Mouse (Mus musculus) layer of hippocampus, postnatal 14 days (tissue): ENCODE data around the gene Glipr2. TPM values are rescaled to one million over a fixed set of nuclear protein-coding genes. Genes with fewer than 3 reads are reported as not detected.

Experiments used
- DNase-seq, 2 experiments: peaks; one replicate each; pipeline ENCODE4 v3.0.0; 2021 to 2022; ENCODE audit warnings: low spot score in 2 of 2, mixed read lengths in 1 of 2
- total RNA-seq, 2 experiments: library from RNA; stranded (reverse); gene quantifications; 2 replicates each; pipeline ENCODE4 v1.2.3; 2021

Glipr2 gene
- total RNA-seq, 2 experiments from 2014 or later, result 1.6 to 1.7 TPM

DNA sequence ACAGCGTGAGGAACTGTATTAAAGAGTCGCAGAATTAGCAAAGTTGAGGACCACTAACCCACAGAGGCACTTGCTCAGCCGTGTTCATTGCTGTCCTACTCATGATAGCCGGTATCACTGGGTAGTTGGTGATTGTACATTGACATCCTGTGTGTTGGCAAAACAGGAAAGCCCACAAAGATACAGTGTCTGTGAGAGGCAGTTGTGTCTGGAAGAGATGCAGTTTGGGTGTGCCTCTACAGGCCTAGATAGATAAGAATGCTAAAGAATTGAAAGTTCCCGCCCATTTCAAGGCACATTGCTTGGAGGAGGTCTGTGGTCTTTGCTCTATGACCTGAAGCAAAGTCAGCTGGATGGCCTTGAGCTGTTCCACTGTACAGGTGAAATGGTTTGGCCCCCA lies 46.9 kb downstream of the Glipr2 start, which contains the start of gene Clta:
Gene Clta, plus strand, starts transcription at position 327 of the 400 bp plus-strand sequence.
- no peak for DNase-seq

DNA sequence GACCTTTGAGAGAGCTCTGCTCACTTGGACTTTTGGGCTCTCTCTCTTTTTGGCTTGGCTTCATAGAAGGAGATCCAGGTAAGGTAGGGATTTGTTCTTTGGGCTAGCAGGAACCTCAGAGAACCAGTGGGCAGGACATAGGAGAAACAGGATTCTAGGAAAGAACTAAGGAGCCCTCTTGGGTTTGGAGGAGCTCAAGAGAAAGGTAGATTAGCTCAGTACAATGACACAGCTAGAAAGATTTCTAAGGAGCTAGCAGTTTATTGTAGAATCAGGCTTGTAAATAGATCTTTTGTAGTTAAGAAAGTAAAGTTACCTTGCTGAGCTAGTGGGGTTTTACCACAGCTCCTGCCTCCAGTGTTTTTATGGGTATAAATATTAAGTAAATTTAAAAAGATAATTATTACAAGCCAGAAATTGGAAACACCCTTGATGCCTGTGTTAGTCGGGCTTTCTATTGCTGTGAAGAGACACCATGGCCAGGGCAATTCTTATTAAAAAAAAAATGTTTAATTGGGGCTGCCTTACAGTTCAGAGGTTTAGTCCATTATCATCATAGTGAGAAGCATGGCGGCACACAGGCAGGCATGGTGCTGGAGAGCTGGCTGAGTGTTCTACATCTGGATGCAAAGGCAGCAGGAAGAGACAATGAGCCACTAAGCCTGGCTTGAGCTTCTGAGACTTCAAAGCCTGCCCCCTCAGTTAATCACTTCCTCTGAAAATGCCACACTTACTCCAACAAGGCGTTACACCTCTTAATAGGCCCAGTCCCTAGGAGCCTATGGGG lies 47.6 kb downstream of the Glipr2 start:
- no peak for DNase-seq

DNA sequence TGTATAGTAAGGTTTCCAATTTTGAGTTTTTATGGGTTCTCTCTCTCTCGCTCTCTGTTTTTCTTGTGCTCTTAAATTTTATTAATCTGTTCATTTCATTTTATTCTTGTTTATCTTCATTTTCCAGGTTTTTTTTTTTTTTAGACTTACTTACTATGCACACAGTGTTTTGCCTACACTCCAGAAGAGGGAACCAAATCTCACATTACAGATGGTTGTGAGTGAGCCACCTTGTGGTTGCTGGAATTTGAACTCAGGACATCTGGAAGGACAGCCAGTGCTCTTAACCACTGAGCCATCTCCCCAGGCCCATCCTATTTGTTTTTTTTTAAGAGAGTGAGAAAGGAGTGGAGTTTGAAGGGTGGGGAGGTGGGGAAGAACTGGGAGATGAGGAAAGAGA lies 53.0 kb downstream of the Glipr2 start:
- DNase-seq, result no peak

DNA sequence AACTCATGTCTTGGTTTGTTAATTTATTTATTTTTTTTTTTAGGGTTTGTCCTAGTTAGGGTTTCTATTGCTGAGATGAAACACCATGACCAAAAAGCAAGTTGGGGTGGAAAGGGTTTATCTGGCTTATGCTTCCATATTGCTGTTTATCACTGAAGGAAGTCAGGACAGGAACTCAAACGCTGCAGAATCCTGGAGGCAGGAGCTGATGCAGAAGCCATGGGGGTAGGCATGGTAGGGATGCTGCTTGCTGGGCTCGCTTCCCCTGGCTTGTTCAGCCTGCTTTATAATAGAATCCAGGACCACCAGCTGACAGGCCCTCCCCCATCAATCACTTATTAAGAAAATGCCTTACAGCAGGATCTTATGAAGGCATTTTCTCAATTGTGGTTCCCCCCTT lies 53.7 kb downstream of the Glipr2 start:
- no peak for DNase-seq

DNA sequence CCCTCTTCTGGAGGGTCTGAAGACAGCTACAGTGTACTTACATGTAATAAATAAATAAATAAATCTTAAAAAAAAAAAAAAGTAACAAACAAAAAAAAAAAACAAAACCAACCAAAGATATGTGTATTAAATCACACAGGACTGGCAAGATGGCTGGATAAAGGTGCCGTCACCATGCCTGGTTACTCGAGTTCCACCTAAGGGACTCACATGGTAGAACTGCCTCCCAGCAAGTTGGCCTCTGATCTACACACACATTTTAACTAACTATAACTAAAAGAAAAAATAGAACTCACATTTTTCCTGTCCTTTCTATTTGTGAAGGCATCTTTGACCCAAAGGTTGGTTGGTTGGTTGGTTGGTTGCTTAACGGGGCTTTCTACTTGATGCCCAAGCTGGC lies 54.6 kb downstream of the Glipr2 start:
- DNase-seq, result no peak

DNA sequence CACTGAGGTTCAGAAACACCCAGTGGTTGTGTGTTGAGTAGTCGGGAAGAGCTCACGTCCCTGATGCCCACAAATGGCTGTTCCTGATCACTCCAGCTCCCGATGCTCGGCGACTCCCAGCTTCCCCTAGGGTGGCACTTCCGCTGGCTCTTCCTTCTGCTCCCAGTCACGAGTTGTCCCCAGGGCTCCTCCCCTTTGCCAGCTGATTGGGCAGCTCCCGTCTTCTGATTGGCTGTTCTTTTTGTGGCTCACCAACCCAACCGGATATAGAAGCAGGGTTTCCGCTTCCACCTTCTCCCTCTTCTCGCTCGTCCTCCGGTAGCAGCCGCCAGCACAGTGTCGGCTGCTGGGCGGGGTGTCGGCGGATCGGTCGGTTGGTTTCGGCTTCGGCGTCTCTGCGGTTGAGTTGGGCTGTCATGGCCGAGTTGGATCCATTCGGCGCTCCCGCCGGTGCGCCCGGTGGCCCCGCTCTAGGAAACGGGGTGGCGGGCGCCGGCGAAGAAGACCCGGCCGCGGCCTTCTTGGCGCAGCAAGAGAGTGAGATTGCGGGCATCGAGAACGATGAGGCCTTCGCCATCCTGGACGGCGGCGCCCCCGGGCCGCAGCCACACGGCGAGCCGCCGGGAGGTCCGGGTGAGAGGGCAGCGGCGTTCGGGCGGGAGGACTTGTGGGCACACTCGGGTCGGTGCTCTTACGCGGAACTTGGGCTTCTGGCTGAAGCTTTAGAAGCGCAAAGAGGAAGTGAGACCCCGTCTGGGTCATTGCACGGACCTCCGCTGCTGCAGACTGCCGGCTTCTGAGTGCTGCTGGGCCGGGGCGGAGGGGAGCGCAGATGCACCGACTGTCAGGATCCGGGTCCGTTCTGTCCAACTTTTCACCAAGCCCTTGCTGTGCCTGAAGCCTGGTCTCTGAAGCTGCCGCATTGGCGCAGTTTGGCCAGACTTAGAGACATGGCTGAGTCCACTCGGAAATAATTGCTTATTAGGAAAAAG lies 55.5 kb downstream of the Glipr2 start:
- DNase-seq, result peak; percentile 86 to 97

DNA sequence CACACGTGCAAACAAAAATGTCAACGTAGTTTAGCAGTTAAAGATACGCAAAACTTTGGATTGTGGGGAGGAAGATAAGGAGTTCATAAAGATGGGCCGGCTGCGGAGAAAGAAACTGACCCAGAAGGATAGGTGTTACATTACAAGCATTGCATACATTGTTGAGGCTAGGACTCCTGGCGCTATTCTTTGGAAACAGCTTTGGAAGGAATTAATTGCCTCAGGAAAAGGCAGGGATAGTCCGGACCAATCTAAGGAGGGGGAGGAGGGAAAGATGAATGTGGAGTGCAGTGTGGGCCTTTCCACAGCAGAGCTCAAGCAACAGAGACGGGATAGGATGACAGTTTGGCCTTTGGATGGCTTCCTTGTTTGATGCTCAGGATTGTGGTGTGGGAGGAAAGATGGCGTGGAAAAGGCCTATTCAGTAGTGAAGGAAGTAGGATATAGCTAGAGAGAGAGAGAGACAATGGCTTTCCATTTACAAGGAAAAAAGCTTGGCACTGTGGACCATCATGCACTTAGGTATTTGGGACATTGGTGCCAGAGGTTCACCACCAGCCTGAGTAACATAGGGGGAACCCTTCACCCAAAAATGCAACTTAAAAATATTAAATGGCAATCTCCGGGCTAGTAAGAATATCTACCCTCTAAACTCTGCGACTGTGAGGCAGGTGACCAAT lies 56.3 kb downstream of the Glipr2 start:
- DNase-seq, result no peak

DNA sequence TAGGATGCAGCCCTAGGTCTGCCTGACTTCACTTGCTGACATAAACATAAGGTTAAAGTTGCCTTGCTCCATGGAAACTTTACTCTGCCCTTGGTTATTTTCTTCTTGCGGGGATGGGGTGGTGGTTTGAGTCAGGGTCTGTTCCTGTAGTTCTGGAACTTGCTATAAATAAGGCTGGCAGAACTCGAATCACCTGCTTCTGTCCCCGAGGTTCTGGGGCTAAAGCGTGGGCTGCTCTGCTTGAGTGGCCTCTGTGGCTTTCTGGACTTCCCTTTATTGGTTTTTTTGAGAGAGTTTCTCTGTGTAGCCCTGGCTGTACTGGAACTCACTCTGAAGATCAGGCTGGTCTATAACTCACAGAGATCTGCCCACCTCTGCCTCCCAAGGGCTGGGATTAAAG lies 58.9 kb downstream of the Glipr2 start:
- DNase-seq, result no peak

DNA sequence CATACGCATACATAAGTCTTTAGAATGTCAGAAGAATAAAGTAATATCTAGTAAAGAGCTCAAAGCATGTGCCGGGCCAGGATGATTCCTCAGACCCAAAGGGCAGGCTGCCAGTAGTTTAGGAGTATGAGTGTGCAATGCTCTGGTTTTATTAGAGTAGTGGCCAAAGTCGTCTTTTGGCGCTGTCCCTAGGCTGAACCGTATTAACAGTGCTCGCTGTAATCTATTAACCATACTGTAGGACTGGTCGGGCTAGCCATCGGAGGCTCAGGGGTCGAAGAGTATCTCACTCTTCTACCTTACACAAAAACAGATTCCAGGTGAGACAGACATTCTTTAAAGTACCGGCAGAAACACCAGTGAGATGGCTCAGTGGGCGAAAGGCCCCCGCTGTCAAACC lies 59.6 kb downstream of the Glipr2 start:
- no peak for DNase-seq

DNA sequence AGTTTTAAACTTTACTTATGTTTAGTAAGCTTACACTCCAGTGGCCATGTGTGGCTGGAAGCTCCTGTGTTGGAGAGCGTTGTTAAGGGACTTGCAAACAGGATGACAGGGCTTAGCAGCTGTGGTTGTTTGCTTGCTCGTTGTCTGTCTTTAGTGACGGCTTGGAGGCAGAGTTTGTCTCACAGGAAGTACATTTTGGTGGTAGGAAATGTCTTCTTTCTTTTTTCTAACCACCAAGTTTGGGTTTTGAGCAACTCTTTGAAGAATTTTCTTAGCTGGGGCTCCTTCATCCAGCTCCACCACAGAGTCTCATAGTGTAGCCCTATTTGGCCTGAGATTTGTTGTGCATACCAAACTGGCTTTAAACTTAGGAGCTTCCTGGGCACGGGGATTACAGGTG lies 65.1 kb downstream of the Glipr2 start:
- DNase-seq, result no peak

DNA sequence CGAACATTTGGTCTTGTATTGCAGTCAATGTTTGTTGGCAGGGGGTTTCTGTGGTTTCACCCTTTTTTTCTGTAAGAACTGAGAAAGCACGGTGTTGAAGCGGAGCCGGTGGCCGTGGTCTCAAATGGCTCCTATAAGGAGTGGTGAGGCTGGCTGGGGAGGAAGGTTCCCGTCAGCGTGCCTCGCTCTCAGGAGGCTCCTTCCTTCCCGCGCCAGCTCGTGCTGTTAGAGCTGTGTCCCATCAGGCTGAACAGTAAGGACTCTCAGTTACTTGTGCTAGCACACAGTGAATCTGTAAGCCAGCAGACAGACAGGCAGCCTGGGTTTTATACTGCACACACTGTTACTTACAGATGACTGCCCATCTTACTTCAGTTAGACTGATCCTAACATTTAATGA lies 65.6 kb downstream of the Glipr2 start:
- no peak for DNase-seq

DNA sequence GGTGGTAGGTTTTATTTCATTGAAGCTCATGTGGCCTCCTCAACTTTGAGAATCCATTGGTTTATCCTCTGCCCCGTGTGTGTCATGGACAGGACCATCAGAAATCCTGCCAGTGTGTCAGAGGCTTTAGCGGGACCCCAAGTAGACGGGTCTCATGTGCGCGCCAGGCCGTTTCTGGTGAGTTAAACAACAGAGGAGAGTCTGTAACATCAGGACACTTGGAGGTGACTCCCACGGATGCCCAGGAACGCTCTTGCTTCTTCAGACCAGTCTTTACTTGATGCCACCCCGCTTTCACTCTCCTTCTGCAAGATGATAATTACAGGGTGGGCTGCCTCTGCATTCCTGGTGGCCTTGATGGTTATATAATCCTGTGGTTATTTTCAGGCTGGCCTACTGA lies 66.5 kb downstream of the Glipr2 start:
- no peak for DNase-seq

DNA sequence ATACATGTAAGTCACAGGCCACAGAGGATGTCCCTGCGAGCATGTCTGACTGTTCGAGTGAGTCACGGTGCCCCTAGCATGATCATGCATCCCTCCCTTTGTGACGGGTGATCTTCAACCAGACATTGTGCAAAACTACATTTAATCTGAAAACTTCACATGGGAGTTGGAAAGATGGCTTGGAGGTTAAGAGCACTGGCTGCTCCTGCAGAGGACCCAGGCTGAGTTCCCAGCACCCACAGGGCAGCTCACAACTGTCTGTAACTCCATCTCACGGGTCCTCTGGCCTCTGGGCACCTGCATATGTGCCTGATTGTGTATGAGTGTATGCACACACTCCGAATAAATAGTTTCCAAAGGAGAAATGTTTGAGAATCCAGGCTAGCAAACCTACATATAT lies 67.0 kb downstream of the Glipr2 start:
- DNase-seq, result no peak

DNA sequence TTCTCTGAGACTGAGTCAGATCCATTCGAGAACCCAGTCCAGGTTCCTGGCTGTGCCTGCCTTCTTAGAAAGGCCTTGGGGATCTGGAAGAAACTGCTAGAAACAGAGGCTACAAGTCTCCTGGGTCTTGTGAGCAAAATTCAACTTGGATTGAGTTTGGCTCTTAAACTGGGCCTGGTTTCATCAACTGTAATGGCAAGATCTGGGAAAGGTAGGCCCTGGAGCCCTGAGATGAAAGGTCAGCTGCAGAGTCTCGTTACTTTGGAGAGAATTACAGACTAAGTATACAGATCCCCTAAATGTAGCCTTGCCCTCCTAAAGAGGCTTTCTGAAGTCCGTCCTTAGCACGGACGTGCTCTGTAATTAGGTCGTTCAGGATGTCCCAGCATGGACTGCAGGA lies 68.4 kb downstream of the Glipr2 start:
- no peak for DNase-seq

Other genes with a start within 250 kb of the Glipr2 start
- not detected for gene Olfr71, start 247.1 kb upstream of the Glipr2 start, total RNA-seq
- 1 to 10 TPM in 1 of 2 experiments, under 1 TPM in 1; 0.52 to 1.5 TPM for gene Hrct1, start 230.2 kb upstream of the Glipr2 start, total RNA-seq
- gene Spaar, start 227.4 kb upstream of the Glipr2 start, total RNA-seq, result under 1 TPM; 0.38 to 0.53 TPM
- not detected for gene Olfr159, start 186.4 kb upstream of the Glipr2 start, total RNA-seq
- gene Olfr156, start 133.5 kb upstream of the Glipr2 start, total RNA-seq, result not detected
- gene Olfr157, start 117.2 kb upstream of the Glipr2 start, total RNA-seq, result not detected
- gene Olfr155, start 105.8 kb upstream of the Glipr2 start, total RNA-seq, result not detected
- 1 to 10 TPM; 5.9 to 6.5 TPM for gene Reck, start 81.9 kb upstream of the Glipr2 start, total RNA-seq
- gene Ccin, start 26.1 kb downstream of the Glipr2 start, total RNA-seq, result not detected
- 100 to 1,000 TPM; 289 to 299 TPM for gene Clta, start 47.1 kb downstream of the Glipr2 start, total RNA-seq
- 10 to 100 TPM; 42.0 to 45.9 TPM for gene Gne, start 126.8 kb downstream of the Glipr2 start, total RNA-seq